Mouse (Mus musculus) NIH3T3 (cell line): ENCODE data around the gene Adat3.
"Not testable (repeated sequence)": the region's sequence is repeated elsewhere in the genome, so short reads cannot be mapped to it uniquely, and the experiment has no call there.

Experiments
- DNase-seq: peaks from one replicate; pipeline ENCODE4 v3.0.0-alpha.2; 2012; ENCODE audit warnings: low read depth

Gene Adat3

DNA sequence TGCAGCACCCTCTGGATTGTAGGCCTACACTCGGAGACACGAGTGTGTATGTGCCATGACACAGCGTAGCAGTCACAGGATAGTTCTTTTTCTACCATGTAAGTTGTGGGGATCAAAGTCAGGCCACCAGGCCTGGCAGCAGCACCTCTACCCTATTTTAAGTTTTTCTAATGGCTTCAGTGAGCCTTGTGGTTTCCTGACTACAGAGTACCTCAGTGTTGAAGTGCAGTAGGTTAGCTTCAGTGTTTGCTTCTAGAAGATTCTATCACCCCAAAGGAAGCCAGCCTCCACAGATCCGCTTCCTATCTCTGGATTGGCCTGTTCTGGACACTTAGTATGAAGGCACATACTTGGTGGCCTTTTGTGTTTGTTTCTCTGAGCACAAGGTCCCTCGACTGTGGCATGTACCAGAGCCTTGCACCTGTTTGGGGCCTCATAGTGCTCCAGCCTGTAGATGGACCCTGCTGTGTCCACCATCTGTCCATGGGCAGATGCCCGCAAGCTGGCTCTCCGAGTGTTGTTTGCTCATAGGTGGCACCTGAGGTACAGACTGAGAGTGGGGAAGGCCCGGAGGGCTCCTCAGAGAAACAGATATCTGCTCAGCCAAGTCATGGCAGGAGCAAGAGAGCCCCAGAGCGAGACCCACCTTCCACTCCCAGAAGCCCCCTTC lies 7.6 kb downstream of the Adat3 start:
- no peak for DNase-seq

DNA sequence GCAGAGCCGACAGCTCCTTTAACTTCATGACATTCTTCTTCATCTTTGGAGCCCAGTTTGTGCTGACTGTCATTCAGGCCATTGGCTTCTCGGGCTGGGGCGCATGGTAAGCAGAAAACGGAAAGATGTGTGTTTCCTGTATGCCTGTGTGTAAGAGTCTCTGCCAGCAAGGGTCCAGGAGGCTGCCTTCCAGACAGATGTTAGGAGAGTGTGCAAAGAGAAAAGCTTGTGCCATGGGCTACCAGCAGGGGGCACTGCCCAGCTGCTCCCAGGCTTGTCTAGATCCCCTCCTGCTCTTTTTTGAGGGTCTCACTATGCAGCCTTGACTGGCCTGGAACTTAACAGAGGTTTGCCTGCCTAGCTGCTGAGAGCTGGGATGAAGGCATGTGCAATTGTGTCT lies 8.3 kb downstream of the Adat3 start:
- DNase-seq, result peak; percentile 73

DNA sequence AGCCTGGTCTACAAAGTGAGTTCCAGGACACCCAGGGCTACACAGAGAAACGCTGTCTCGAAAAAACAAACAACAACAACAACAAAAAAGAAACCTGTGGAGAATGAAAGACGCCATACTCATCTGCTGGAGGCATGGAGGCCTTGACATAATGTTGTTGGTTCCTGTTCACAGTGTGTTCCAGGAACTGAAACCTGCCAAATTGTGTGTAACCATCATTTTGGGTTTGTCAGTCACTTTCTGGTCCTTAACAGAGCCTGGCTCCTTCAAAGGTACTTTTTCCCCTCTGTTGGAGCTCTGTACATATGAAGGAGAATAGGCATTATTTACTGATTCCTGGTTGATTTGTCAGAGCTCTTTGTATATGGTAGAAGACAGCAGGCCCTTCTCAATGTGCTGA lies 9.2 kb downstream of the Adat3 start:
- DNase-seq, result no peak

DNA sequence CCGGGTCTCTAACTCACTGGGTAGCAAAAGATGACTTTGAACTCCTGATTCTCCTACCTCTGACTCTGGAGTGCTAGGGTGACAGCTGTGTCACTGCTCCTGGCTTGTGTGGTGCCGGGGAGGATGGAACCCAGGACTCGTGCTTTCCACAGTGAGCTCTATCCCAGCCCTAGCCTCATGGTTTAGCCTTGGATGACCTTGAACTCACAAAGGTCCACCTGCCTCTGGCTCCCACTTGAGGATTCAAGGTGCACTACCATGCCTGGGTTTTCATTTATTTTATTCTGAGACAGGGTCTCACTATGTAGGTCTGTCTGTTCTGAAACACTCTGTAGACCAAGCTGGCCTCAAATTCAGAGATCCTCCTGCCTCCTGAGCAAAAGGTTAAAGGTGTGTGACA lies 11.1 kb downstream of the Adat3 start:
- no peak for DNase-seq

DNA sequence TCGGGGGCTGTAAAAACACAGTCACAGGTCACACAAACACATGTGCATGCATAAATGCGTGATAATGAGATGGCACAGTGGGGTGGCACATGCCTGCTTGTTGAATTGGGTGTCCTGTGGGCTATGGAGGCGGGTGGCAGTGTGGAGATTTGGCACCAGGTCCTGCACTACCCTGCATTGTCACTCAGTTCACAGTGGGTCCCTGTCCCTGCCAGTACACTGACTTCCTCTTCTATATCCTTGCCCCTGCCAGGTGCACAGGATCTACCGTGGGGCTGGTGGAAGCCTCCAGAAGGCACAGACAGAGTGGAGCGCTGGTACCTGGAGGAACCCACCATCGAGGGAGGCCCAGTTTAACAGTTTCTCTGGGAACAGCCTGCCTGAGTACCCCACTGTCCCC lies 11.7 kb downstream of the Adat3 start:
- DNase-seq, result no peak

DNA sequence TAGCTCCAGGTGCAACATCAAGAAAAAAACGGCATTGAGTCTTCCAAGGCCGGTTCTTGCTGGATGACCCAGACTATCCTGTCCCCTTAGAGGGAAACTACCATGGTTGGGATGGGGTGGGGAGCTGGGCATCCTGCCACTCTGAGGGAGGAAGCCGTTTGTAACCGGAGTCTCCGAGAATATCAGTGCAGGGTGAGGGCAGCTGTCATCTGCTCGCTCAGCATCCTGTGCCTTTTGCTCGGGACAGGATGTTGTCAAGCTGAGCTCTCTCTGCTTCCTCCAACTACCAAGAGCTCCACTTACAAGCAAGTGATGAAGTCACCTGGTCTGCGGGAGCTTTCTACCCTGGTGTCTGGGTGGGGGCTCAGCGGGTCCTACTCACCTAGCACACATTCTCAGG lies 15.5 kb downstream of the Adat3 start:
- DNase-seq, result no peak

DNA sequence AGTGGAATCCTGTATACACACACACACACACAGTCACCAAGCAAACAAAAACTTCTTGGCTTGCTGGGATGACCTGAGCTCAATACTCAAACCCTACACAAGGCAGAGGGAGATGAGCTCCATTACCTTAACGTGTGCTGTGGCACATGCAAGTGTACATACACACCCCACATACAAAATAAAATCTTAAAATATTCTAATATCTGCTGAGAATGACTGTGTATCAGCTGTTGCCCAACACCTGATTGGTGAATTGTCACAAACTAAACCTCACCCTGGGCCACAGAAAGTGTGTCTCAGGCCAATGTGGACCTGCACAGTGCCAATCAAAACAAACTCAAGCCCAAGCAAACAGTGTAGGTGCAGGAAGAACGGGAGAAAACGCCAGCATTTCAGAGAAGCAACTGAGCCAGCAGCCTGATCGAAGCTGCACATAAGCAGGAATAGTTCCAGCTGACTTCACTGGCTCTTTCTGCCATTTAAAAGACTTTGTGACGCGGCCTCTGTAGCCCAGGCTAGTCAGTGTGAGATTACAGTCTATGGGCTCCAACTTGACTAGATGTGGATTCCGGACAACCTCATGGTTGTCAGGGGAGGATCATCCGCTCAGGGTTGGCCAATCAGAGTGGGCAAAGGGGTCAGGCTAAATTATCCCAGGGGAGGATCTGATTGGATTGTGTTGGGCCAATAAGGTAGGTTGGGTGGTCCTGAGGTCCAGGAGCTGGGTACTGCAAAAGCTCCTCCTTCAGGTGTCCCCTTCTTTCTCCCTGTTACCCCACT lies 17.0 kb downstream of the Adat3 start:
- DNase-seq, result no peak

DNA sequence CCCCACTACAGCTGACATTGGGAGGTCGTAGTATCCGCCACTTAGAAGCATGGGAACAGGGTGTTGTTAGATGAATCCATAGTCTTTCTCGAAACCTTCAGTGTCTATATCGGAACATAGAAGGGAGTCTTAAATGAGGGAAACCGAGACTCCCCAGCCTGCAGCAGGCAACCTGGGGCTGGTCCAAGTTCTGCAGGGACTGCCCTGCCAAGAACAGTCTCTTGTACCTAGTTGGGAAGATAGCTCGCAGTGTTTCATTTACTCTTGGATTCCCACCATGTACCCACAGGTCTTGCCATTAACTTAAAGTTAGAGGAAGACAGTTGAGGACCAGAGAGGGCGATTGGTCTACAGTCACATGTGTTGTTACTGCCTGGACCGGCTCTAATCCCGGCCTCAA lies 17.7 kb downstream of the Adat3 start:
- DNase-seq, result no peak

DNA sequence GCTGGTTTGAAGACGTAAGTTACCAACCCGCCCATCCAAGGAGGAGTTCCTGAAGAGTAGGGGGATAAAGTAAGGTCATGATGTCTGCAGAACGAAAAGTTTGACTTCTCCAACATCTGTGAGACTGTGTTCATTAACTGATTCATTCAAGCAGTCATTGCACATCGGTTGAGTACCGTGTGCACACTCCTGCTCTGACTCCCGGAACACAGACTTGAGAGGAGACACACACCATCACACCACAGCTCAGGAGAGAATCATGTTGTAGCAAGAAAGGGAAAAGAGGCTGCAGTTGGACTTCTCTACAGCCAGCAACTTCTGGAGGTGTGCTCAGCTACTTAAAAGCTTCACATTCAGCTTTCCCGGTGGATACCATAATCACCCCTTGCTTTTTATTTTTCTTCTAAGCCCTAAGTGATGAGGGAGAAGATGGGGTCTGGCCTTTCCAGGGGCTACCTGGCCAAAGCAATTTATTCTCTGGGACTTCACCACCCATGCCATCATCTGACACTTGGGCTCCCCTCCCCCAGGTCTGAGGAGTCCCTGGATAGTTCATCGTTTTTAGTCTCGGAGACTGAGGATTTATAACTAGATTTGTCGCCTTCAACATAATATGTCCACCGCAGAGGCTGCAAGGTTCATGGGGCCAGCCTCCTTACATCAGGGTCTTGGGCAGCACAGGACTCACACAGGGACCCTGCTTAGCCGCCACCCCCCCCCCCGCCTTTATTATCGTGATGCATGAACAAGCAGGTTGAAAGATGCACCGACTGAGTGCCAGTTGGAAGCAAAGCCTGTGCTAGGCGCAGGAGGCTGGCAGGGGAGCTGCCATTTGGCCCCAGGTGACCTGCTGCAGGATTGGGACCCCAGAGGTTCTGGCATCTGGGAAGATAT lies 18.4 kb downstream of the Adat3 start:
- no peak for DNase-seq

DNA sequence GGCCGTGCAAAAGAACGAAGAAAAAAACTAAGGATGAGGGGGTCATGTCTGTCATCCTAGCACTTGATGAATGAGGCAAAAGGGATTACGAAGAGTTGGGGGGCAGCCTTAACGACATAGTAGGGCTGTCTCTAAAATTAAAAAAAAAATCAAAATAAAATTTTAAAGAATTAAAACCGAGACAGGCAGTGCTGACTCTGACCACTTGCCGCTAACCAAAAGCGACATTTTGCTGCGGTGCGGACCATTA lies 18.9 kb downstream of the Adat3 start:
- no peak for DNase-seq

DNA sequence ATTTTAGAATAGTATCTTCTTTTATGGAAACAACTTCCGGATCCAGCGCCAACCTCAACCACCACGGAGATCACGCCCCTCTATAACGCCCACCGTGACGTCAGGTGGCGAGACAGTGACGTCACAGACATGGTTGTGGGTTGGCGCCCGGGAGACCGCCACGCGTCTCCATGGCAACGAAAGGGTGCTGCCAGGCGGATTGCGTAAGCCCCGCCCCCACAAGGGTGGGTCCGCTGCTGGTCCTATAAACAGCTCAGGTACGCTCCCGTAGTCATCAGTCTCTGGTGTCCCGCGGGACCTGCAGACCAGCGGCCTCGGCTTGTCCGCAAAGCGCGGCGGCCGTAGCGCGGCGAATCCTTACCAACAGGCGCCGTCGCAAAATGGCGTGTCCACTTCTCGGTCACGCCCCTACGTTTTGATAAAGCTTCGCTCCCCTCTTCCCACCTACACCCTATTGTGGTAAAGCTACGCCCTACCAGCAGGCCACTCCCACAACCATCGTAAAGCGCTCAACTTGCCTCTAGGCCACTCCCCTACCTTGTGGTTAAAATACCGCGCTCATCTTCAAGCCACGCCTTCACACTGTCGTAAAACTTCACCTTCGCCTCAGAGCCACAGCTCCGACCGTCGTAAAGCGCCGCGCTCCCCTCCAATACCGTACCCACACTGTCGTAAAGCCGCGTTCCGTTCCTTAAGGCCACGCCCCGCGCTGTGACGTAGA lies 19.4 kb downstream of the Adat3 start:
- peak; percentile 100 for DNase-seq

DNA sequence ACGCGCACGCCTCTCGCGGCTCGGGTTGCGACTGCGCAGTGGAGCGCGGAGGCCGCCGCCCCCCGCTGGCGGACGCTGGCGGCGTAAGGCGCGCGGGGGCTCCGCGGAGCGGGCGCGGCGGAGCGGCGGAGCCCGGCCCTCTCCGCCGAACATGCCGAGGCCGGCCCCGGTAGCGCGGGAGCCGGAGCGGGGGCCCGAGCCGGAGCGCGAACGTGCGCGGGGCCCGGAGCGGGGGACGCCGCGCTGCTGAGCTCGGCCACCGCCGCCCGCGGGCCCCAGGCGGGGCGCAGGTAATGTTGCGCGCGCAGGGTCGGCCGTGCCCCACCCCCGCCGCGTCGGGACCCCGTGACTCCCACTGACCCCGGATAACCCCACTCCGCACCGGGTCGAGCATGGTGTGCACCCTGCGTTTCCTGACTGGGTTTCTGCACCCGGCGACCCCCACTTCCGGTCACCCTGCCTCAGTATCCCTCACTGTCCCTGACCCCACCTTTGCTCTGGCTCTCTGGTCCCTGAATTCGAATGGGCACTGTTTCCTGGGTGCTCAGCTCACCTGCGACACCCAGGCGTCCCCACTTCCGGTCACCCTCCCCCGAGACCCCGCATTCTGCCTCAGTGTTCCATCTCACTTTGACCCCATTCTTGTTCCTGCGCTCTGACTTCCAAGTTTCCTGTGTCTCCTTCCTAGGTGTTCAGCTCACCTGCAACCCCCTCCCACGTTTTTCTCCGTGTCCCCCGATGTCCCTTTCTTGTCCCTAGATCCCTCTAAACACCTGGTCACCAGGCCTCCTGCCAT lies 20.2 kb downstream of the Adat3 start, which contains the start of gene Csnk1g2:
Gene Csnk1g2 (plus strand): TSS at position 178 of the 796 bp plus-strand sequence.
- DNase-seq, result no peak

DNA sequence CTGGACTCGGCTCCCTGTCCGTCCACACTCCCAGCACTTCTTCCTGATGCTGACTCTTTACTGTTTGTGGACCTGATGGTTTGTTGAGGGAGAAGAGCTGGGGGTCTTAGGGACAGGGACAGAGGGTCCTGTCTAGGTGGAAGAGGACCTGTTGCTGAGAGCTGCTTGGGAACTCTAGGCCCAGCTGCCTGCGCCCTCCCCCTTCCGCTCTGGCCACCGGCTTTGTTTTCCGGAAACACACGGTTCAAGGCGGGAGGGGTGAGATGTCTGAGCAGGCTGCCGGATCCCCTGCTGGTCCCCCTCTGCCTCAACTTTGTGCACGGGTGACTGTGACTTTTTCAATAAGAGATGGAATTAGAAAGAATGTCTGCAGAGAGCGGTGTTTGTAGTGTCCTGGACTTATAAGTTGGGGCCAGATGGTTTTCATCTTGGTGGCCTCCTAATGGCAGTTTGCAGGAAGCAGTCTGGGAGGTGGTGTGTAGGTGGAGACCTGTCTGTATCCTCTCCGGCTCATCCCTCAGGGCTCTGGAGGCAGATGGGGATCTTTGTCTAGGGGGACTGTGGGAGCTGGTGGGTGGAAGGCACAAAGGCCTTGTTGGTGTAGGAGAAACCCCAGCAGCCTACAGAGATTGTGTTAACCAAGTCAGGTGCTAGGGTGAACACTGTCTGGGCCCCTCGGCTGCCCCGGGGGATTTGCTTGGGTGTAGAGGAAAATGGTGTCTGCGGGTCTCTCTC lies 20.9 kb downstream of the Adat3 start:
- DNase-seq, result peak; percentile 61

DNA sequence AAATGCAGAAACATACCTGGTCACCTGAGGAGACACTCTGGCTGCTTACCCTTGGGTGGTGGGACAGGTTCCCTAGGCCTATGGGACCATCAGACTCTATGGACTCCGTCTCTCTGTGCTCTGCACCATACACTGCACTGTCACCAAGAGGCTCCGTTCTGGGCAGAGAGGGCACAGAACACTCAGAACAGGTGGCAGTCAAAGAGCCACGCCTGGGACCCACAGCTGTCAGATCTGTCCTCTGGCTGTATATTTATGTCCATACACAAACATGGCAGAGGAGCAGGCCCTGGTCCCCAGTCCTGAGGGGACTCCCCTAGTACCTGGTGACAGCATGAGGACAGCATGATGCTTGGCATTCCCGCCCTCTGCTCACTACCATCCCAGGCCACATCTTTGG lies 23.1 kb downstream of the Adat3 start:
- DNase-seq, result no peak

DNA sequence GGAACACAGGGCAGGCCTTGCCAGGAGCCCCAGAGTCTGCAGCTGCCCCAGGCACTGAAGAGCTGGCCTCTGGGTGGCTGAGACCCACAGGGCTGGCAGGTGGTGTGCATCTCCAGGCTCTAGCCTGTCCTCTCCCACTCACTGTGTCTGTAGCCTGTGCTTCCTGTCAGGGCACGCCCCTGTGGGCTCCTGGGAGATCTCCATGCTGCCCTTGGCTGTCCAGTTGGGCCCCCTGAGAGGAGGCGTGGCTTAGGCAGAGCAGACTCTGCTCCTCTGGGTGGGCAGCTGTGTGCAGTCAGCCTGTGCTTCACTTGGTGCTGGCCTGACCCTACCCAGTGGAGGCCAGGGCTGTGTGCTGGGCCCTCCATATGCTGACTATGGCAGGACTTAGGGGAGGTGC lies 25.0 kb downstream of the Adat3 start:
- DNase-seq, result peak; percentile 35

DNA sequence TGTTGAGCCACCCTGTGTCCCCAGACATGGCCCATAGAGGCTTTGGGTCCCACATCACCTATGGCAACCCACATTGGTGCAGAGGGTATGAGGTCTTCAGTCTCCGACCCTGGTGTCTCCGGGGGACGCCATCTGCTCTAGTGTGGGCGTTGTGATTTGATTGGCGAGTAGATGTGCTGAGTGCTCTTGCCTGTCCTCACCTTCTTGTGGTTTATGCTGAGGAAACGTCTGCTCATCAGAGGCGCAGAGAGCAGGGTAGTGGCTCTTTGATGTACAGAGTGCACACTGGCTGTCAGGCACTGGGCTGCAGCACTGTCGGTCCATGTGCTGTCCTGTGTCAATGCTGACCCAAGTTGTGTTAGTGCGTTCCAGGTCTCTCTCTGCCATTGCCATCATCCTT lies 26.2 kb downstream of the Adat3 start:
- no peak for DNase-seq

DNA sequence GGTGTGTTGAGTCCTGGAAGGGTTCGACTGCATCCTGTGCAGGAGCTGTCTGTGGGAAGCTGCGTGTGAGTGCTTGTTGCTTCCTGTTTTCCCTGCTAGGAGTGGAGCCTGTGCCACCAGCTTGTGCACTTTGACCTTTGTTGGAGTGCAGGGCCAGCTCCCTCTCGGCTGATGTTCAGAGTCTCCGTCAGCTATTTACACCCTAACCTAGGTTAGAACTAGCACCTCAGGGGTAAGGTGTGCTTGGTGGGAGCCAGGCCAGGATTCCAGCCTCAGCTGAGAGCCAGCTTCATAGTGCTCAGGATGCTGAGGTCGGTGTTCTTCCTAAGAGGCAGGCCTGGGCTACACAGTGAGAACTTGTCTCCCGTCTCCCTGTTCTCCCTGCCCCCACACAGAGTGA lies 32.7 kb downstream of the Adat3 start:
- DNase-seq, result no peak

DNA sequence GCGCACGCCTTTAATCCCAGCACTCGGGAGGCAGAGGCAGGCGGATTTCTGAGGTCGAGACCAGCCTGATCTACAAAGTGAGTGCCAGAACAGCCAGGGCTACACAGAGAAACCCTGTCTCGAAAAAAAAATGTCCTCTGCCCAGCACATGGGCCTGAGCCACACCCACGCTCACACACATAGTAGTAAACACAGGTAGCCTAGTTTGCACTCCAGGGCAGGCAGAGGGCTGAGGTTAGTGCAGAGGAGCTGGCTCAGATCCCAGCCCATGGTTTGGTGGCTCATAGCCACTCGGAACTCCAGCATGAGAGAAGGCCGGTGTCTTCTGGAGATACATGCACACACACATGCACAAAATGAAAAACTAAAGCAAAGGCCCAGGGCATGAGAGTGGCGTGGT lies 44.3 kb downstream of the Adat3 start:
- DNase-seq, result no peak

DNA sequence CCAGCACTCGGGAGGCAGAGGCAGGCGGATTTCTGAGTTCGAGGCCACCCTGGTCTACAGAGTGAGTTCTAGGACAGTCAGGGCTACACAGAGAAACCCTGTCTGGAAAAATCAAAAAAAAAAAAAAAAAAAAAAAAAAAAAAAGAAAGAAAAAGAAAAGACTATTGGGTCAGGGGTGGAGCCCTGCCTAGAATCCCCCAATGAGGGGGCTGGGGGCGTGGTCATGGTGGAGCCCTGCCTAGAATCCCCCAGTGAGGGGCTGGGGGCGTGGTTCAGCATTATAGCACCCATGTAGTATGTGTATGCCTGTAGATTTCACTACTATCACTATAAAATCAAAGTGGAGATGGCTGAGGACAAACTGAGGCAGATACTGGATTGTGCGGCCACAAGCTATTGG lies 47.2 kb downstream of the Adat3 start:
- DNase-seq, result not testable (repeated sequence)

DNA sequence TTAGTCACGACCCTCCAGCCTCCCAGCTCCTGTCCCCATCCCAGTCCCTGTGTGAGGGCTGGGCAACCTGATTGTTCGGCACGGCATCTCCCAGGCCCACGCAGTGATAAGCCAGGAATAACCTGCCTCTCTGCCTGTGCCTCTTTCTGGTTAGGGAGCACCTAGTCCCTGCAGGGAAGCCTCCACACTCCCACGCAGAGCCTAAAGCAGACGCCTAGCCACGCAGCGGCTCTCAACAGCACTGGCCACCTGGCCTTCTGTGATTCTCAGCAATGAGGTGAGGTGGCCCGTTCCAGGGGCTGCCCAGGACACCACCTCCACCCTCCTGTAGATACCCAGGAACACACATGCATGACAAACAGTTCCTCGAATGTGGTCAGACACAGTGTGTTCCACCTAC lies 47.7 kb downstream of the Adat3 start:
- no peak for DNase-seq

DNA sequence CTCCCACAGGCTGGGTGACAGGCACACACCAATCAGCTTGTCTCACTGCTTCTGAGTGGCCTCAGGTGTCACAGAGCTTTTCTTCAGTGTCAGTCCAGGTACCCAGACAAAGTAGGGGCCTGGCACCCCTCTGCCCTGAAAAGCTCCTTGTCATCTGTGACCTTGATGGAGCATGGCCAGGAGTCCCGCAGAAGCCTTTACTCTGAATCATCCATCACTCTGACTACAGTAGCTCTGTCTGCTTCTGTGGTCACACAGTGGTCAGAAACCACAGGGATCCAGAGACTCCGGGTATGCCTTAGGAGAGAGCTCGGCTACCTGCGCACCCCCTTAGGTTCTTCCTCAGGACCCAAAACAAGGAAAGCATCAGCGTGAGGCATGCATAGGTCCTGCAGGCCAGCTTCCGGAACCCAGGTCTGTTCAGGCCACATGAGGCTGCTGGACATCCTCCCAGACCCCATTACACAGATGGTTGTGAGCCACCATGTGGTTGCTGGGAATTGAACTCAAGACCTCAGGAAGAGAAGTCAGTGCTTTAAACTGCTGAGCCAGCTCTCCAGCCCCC lies 50.6 kb downstream of the Adat3 start:
- DNase-seq, result peak; percentile 30
